Mouse (Mus musculus) embryonic fibroblast, embryonic 13.5 days (primary cell): Measurements from ENCODE around the gene Hoxa2.

Experiments
- CTCF ChIP-seq: IDR thresholded peaks from 2 replicates; pipeline ENCODE4 v1.5.1; 2011; ENCODE audit warnings: mild to moderate bottlenecking, control low read depth, low read length, moderate library complexity, borderline replicate concordance; ENCODE audit not compliant: insufficient read depth
- POLR2A ChIP-seq: IDR thresholded peaks from 2 replicates; pipeline ENCODE4 v1.6.1; 2011; ENCODE audit warnings: low read depth, mild to moderate bottlenecking, control low read depth, low read length, moderate library complexity

DNA sequence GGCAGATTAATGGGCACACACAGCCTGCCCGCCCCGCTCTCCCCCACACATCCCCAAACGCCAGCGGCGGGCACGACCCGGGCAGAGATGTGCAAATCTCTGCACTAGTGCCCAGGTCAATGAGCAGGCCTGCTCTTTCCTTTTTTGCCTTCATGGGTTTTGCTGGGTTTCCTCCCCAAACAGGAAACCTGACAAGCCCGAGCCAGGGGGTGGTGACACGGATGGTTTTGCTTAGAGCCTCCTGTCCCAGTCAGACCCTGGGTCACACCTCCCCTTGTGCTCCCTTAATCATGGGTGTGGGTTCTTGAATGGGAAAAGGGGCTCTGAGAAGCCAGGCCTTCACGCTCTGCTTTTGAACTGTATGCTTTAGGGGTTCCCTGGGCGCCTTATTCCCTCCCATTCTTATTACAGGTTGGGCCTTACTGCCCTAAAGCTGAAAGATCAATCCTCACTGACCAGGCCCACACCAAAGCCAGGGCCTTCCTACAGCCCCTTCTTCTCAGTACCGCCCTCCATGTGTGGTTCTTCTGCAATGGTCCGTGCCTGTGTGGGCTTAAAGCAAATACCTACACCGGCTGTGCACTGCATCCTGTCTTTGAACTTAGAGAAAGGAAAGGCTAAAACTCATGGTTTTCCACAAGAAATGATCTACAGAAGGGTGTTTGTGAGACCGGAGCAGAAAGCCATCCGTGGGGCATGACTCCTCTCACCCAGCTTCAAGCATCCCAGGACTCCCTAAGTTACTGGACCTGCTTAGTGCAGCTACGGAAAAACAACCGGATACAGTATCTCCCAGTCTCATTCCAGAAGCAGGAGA, 44.4 kb upstream of the Hoxa2 start:
- TF ChIP-seq POLR2A (no peak), CTCF (no peak)
